Mouse (Mus musculus) cerebellum, postnatal 10 days (tissue): ENCODE data around the gene Adam19.

Source experiments
- DNase-seq, 2 experiments: peaks; one replicate each; pipeline ENCODE4 v3.0.0; 2021; ENCODE audit warnings: mixed read lengths in 2 of 2

The Adam19 gene

DNA sequence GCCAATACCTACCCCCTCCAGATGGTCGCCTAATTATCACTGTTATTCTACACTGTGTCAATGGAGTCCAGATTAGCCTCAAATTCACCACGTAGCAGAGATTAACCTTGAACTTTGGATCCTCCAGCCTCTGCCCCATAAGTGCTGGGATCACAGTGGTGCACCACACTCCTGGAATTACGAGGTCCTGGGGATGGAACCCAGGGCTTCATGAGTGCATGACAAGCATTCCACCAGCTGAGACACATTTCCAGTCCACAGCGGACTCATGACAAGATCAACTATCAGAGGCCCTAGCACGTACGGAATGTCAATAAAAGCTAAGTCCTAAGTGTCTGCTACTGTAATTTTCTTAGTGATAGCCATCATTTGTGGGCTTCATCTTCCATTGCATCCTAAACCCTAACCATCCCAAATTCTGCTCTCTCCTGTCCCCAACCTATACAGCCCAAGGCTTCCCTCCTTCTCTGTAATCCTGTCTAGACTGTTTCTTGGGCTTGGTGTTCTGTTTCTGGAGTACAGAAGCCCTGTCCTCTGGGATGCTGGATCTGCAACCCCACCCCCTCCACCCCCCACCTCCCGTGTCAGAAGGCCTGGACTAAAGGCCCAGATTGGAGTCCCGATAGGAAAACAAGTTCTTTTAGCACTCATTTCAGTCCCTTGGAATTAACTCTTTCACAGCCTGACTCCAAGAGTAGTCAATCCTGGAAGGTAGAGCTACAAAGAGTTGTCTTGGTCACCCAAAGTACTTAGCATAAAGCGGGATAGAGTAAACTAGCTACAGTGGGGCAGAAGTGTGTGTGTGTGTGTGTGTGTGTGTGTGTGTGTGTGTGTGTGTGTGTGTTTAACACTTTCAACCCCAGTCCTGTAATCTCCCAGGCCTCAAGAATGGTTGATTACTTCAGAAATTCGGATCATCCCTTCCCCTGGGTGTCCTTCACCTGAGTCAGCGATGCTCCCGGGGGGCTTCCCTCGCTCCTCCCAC lies 589 bp upstream of the Adam19 start:
- DNase-seq, result peak in 1 of 2 experiments; percentile 25

DNA sequence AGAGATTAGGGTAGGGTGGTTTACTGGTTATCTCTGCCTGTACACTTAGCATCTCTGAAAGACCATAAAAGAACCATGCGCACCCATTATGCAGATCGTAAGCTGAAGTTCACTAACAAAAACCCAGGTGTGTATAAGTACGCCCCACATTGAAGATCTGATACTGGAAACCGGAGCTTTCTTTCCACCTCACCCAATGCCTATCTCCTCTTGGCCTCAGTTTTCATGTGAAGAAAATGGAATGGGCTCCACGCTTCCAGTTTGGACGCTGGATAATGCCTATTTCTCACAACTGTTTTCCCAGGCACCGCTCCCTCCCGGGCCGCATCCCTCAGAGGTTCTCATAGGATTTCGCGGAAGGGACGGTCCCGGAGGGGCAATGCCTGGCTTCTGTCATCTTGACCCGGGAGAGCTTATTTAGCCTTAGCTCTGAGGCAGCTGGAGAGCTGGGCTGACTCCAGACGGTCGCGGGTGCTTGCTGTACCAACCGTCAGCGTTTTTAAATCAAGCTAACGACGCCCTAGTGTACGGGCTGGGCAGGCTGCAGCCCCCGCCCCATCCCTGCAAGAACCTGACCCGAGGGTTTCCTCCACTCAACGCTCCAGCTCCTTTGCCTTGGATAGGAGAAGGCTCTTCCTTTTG lies 1.1 kb downstream of the Adam19 start:
- peak; percentile 67 to 70 for DNase-seq

DNA sequence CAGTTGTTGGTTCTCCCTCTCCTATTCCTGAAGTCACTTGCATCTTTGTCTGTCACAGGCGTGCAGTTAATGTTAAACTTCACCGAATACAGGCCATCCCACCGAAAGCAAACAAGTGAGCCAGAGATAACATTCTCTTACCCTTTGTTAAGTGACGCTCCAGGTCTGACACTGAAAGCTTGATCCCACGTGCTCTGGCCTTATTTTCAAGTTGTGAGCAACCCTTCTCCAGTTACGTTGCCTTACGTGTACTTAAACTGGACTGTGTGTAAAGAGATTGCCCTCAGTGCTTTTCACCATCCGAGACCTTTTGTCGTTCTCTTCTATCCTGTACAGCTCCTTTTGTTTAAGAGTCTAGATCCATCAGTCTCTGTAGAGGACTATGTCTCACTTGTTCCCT lies 2.2 kb downstream of the Adam19 start:
- DNase-seq, result no peak

DNA sequence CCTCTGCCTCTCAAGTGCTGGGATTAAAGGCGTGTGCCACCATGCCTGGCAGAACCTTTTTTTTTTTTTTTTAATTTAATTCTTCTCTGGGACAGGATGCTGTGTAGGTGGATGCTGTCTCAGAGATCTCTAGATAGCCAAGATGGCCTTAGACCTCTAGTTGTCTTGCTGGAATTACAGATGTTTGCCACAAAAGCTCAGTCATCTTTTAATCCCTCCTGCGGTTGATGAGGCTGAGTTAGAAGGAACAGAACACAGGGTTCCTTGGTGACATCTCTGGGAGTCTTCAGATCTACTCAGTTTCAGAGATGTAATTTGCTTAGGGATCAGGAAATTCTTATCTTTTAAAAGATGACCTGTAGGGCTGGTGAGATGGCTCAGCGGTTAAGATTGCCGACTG lies 3.1 kb downstream of the Adam19 start:
- DNase-seq, result no peak

DNA sequence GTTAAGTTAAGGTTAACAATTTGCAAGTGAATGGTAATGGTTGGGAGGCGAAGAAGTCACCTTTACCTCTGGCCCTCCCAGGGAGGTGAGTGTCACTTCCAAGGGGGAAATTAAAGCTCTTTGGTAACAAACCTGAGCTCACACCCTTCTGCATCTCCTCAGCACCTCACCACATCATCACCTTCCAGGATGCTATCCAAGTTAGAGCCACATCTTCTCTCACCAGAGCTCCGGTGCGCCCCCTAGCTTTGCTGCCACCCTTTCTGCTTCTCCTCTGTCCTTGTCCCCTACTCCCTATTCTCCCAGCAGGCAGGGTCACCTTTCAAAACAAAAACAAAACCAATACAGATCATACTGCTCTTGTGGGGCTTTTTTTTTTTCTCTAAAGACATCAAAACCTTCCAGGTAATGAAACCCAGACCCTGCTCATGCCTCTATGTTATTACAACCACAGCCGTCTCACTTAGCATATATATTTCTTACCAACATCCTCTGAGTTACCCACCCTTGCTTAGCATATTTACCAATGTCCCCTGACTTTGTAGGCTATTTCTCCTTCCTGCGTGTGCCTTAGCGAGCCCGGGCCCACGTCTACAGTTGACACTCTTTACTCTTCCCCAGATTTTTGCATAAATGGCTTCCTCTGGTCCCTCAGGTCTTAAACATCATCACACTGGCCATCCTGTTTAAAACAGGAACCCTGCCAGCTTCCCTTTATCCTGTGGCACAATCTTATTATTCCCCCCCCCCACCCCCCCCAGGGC lies 4.3 kb downstream of the Adam19 start:
- DNase-seq, result peak; percentile 50 to 60

DNA sequence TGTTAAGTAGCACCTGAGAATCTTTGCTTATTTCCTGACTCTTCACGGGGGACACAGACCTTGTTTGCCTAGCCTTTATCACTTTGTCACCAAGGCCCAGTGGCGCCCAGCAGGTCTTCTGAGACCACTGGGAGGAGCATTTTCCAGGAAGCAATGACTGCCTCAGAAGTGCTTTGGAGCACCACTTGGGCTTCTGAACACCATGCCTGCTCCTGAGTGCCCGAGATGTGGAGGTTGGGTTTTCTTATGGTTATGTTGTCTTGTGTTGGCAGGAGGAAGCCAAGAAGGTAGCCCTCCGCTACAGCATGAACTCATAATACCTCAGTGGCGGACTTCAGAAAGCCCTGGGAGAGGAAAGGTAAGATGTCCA lies 4.8 kb downstream of the Adam19 start:
- no peak for DNase-seq

DNA sequence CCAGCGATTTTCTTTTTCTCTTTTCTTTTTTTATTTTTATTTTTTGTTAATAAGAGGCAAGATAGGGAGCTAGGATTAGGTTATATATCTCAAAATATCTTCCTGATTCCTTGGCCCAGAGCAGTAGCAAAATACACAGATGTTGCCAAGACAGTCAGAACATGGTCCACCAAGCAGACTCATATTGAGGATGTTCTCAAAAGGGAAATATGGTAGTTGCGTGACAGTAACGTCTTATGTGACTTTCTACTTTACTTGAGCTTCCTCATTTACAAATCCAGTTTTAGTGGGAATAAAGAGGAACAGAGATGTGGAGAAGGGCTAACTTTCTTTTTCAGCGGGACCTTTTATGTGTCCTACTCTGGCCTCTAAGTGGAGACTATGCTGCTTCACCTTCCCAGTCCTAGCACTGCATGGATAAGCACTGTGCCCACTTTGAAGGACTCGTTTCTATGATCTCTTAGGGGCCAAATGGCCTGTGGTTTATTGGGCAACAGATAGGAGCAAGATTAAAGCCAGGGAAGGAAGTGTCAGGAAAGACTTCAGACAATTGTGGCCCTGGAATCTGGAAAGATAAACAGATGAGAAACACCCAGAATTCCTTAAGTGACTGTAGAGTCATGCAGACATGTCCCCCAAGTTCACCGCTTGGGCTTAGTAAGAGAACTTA lies 6.1 kb downstream of the Adam19 start:
- no peak for DNase-seq

DNA sequence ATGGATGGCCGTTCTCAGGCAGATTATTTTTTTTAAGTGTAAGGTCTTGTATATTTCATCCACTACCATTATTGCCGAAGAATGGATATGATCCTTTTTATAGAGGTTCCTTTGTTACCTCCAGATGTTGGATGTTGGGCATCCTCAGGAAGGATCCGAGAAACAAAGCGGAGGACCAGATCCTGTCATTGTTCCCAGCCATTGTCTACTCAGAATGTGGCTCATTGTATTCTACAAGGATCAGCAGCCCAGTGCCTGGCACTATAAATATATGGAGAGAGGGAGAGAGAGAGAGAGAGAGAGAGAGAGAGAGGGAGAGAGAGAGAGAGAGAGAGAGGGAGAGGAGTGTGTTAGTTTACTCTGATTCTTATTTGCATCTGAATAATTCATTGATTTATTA lies 6.8 kb downstream of the Adam19 start:
- DNase-seq, result no peak

DNA sequence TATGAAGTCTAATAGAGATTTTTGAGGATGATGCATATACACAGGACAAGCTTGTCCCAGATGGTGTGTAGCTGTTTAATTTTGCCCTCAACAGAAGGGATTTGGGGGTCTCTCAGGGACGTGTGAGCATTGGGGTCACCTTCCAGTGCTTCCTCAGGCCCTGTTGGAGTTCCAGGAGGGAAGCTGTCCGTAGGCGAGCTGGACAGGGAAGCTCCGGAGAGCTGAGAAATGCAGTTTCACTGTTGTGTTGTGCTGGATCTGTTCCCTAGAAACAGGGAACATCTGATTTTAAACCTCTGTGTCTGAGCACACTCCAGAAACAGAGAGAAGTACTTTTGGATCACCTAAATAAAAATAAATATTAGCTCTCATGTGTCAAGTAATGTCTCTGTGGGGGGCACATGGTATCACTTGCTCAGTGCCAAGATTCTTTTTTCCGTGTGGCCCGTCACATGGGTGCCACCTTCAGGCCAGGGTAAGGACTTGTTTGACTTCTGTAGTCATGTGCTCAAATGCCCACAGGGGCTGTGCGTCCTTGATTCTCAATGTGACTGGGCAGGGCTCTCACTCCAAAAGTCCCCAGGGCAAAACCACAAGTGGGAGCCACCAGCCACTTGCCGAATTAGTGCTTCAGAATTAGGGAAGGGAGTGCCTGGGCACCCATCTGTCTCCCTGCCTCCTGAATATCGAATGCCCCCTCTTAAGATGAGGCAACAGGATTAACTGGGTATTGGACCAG lies 7.4 kb downstream of the Adam19 start:
- peak; percentile 41 to 46 for DNase-seq

DNA sequence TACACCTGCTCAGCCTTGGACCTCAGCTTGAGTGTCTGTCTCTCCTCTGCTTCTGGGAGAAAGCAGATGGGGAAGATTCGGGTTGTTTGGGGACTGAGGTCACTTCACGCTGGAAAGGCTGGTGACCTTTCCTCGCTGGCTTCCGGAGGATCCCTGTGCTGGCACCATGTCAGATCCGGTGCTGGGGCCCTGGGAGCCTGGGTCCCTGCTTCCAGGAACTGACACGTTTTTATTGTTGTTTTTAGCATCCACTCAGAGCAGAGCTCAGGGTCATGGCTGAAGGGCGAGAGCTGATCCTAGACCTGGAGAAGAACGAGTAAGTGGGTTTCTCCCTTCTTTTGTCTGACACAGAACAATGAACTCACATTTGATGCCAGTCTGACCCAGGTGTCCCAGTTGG lies 9.0 kb downstream of the Adam19 start:
- DNase-seq, result peak; percentile 42 to 45

DNA sequence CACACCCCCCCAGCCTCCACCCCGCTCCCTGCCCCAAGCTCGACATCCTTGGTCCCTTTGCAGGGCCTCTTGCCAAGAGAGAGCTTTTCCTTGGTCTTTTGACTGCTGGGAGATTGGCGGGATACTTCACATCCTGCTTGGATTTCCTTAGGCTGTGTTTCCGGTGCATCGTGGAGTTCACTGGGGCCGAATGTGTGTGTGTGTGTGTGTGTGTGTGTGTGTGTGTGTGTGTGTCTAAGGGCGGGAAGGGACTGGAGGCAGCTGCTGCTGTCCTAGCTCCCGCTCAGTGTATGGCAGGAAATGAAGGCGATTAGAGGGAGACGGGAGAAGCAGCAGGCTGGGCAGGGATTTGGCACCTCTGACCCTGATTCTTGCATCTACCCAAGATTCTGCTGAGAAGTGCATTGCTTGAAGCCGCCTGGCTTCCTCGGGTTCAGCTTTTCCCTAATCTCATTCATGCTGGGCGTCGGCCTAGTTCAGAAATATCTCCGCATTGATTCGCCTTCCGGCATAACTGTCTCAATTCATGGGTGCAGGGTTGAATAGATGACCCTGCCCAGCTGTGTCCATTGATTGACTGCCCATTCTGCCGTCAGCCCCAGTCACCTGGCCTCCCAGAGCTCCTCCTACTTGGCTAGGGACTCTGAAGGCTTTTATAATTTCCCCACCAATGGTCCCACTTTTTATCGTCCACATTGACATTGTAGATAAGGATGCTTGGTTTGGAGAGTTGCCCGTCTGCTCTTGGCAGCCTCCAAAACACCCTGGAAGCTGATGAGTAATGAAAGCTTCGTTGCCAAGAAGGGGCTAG lies 9.6 kb downstream of the Adam19 start:
- DNase-seq, result peak; percentile 78 to 82

DNA sequence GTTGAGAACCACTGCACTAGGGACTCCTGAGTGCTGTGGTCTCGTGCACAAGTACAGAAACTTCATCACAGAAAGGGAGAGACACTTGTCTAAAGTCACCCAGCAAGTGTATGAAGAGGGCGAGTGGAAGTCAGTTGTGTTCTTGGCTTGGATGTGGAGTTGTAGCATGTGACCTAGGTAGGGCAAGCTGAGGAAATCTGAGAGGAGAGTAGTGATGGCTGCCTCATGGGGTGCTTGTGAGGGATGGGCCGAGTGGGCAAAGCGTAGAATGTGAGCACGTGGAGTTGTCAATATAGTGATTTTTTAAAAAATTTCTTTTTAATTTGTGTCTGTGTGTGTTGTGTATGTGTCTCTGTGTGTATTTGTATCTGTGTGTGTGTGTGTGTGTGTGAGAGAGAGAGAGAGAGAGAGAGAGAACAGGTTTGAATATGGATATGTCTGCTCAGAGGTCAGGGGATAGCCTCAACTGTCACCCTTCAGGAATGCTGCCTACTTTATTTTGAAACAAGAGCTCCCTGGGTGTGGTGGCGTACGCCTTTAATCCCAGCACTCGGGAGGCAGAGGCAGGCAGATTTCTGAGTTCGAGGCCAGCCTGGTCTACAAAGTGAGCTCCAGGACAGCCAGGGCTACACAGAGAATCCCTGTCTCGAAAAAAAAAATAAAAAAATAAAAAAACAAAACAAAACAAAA lies 11.7 kb downstream of the Adam19 start:
- DNase-seq, result no peak

DNA sequence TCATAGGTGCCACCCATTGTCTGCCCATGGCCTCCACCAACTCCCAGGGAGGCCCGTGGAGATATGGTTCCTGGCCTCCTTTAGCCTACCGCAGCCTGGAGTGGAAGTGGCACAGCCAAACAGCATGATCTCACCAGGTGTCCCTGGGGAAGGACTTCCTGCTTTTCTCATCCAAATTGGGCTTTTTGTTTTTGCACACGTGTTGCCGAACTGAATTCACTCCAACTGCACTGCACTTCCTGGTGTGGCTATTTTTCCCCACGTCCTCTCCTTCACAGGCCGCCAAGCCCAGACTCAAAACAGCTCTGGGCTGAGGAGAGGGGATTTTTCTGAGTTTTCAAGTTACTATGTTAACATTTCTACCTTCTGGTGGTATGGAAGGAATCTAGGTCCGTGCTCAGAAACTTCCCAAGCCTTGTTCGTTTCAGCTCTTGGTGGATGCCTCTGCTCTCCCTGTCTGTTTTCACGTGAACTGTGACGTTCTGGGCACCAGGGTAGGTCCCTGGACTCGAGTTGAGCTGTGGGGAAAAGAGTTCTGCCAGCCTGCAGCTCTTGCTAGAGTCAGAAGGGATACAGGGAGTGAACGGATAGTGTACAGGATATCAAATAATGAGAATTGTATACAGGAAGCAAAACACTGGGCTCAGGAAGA lies 13.1 kb downstream of the Adam19 start:
- no peak for DNase-seq

DNA sequence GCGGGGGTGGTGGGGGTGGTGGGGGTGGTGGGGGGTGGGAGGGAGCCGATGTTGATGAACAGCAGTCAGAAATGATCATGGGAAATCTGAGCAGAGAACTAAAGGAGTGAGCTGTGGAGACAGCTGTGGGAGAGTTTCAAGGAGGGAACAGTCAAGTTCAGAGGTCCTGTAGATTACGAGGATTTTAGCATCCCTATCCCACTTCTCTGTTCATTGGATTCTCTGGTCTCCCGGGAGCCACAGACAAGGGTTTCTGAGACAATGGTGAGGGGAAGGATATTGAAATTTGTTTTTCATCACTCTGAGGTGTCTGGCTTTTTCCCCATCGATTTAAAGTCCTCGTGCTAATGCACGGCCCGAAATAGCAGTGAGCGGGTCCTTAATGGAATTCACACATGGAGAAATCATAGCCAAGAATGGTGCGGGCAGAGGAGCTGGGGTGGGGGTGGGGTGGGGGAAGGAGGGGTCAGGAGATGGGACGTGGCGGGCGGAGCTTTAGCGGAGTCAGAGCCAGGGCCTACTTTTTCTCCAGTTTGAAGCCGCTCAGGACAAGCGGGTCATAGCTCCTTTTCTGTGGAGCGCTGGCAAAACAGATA lies 13.7 kb downstream of the Adam19 start:
- no peak for DNase-seq

DNA sequence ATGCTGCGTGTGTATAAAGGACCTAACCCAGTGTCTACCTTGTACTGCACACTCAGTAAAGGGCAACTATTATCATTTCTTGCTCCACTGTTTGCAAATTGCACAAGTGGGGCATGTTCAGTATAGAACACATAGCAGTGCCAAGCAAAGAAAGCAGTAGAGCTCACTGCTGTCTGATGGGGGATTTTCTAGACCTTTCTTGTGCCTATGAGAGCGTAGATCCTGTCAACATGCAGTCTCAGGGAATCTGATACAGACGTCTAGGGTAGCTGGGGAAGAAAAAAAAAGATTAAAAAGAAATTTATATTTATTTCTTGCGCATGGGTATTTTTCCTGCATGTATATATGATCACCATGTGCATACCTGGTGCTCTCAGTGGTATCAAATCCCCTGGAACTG lies 14.4 kb downstream of the Adam19 start:
- no peak for DNase-seq

DNA sequence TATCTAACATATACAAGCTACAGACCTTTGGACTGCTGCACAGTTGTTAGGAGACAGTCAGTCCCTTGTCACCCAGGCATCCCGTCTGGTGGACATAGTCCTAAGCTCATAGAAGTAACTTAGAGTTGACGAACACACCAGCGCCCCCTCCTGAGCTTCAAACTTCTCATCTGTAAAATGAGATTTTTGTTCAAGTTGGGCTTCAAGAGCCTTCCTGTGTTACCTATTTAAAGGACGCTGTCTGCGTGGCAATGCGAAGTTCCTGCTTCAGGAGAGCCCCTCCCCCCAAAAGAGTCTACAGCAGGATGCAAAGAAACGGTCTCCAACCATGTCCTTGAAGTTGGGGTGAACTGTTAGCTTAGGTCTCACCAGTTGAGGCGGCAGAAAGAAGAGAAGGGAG lies 15.0 kb downstream of the Adam19 start:
- DNase-seq, result no peak

DNA sequence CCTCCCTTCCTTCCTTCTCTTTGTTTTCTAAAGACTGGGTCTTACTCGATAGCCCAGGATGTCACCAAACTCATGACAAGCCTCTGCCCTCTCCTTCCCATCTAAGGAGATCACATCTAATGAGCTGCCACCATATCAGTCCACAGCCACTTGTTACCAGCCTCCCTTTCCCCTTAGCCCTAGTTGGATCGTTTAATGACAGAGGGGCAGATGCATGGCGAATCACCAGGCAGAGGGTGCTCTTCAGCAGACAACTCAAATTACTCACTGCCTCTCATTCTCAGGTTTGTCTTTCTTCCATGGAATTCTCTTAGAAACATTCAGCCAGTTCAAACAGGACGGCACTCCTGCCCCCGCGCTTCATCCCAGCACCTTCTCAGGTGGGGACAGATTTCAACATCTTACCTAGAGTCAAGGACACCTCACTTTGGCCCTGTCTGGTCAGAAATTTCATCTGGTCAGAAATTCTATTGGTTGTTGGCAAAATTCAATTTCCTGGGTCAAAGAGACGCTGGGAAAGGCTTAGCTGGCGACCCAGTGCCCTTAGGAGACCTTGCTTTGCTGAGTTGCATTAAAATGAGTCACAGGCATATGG lies 16.8 kb downstream of the Adam19 start:
- no peak for DNase-seq

DNA sequence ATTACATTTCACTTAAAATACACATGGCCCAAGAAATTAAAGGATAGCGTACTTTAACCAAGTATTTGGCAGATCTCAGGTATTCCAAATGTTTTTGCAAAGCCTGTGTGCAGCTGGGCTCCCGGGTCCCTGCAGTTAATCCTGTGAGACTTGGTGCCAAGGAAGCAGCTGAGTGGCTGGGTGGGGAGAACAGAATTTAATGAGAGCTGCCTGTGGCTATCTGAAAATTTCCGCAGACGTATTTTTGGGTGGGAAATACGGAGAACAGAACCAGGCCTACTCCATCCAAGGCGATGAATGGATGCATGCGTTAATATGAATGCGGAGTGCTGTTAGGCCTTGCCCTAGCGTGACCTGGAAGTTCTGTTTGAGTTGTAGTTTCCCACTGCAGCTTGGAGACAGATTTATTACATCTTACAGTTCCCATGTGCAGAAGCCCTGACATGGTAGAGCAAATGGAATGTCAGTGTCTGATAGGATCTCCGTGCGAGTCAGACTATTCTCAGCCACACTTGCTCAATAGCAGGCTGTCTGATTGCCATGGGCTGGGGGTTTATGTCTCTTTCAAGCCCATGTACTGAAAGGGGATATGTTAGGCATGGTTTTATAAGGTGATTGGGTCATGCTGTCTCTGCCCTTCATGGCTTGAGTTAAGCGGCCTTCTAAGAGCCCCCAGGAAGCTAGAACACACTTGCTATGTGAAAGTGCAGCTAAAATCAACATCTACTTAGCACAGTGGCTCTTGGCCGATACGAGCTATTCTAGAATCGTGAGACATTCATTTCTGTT lies 17.5 kb downstream of the Adam19 start:
- DNase-seq, result peak; percentile 39 to 45
